Mouse (Mus musculus): ENCODE results near the gene A430089I19Rik. TPM values are rescaled to one million over a fixed set of nuclear protein-coding genes. Genes with fewer than 3 reads are reported as not detected.
"Not testable (repeated sequence)": the region's sequence is repeated elsewhere in the genome, so short reads cannot be mapped to it uniquely, and the experiment has no call there.

The A430089I19Rik gene
- polyA plus RNA-seq (2015; fragmentation: Nextera tagmentation; extraction: Ambion mirVana), result not detected in 2 replicates

DNA sequence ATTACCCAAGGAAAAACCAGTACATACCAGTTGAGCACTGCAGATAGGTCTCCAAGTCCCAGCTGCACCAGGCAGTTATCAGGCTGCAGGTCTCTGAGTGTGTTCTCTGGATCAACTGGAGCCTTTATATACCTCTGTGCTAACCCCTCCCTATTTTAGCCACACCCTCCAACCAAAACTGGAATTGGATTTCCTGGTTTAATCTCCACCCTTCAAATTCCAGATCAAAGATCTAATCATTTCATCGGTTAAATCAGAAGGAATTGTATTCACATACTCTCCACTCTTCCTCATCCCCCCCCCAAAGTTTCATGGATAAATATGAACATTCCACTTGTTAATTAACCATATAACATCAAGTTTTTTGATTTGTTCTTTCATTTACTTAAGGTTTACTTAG is at the start of gene A430089I19Rik:
A430089I19Rik (minus strand) TSS at position 101 of the 400 bp plus-strand sequence.
- H3K36me3 ChIP-seq; H3K27ac ChIP-seq; H3K4me3 ChIP-seq (replicated peaks); H3K4me1 ChIP-seq; H3K4me2 ChIP-seq; H3K9ac ChIP-seq; H3K27me3 ChIP-seq; ATAC-seq (replicated peaks; ENCODE audit: low FRiP score); H3K9me3 ChIP-seq (replicated peaks): not testable (repeated sequence)
- WGBS, result 88% methylated on average over 1 of the region's 1 CpGs

DNA sequence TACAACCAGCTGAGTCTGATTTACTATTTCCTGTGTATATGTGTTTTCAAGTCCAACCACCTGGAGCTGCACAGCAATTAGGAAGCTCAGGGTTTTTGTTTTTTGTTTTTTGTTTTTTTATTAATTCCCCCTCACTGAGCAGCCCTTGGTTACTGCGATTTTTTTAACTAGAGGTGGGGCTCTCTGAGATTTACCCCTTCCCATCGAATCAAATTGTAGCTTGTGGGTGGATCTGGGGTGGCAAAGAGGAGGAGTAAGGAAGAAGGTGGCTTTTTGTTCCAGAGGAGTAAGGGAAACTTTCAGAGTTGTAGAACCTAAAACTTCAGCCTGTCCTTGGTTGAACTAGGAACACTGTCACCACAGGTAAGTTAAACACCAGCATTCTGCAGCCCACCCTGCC is 32.9 kb upstream of the A430089I19Rik start, which contains the start of gene AA792892:
AA792892 (plus strand) TSS at position 301 of the 400 bp plus-strand sequence.
- H3K27ac ChIP-seq; H3K4me1 ChIP-seq; H3K9ac ChIP-seq; H3K36me3 ChIP-seq; H3K4me3 ChIP-seq (replicated peaks); H3K4me2 ChIP-seq; H3K27me3 ChIP-seq; ATAC-seq (replicated peaks; ENCODE audit: low FRiP score); H3K9me3 ChIP-seq (replicated peaks): not testable (repeated sequence)
- WGBS, result no CpG with 5 or more reads among the region's 2 CpGs

DNA sequence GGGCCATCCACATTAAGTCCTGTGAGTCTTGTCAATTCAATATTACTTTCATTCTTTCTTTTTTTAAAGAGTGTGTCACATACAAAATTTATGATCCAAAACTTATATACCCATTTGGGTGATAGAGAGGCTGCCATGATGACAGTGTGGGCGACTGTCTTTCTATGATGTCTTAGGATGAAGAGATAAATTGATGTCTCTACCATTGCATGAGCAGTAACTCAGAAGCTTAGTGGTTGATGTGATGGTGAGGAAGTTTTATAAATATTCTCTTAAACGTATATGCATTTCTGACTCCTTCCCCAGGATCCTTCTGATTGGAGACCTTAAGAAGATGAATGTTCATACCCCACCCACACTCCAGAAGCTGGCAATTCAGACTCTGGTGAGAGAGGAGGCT is 7.5 kb upstream of the A430089I19Rik start, which contains the start of gene Gm6502:
Gm6502 (plus strand) TSS at position 301 of the 400 bp plus-strand sequence.
- not testable (repeated sequence) for ATAC-seq (replicated peaks; ENCODE audit: low FRiP score); H3K9me3 ChIP-seq (replicated peaks); H3K27me3 ChIP-seq; H3K27ac ChIP-seq; H3K4me2 ChIP-seq; H3K4me1 ChIP-seq; H3K36me3 ChIP-seq; H3K4me3 ChIP-seq (replicated peaks); H3K9ac ChIP-seq
- WGBS, result no CpG with 5 or more reads among the region's 2 CpGs

Other genes with a start within 250 kb of the A430089I19Rik start
- gene BC061212, start 236.3 kb downstream of the A430089I19Rik start, polyA plus RNA-seq (2015; fragmentation: Nextera tagmentation; extraction: Ambion mirVana), result not detected in 2 replicates
- not detected in 2 replicates for gene Gm6351, start 230.4 kb downstream of the A430089I19Rik start, polyA plus RNA-seq (2015; fragmentation: Nextera tagmentation; extraction: Ambion mirVana)
- not detected in 2 replicates for gene Gm3106, start 88.8 kb downstream of the A430089I19Rik start, polyA plus RNA-seq (2015; fragmentation: Nextera tagmentation; extraction: Ambion mirVana)
- not detected in 2 replicates for gene Gm6502, start 7.6 kb upstream of the A430089I19Rik start, polyA plus RNA-seq (2015; fragmentation: Nextera tagmentation; extraction: Ambion mirVana)
- gene AA792892, start 33.0 kb upstream of the A430089I19Rik start, polyA plus RNA-seq (2015; fragmentation: Nextera tagmentation; extraction: Ambion mirVana), result not detected in 2 replicates
- not detected in 2 replicates for gene Gm7682, start 139.0 kb upstream of the A430089I19Rik start, polyA plus RNA-seq (2015; fragmentation: Nextera tagmentation; extraction: Ambion mirVana)
- gene Gm3139, start 219.5 kb upstream of the A430089I19Rik start, polyA plus RNA-seq (2015; fragmentation: Nextera tagmentation; extraction: Ambion mirVana), result not detected in 2 replicates